Mouse (Mus musculus): Measurements from ENCODE around the gene Pcbd2.
"Not testable (repeated sequence)": the region's sequence is repeated elsewhere in the genome, so short reads cannot be mapped to it uniquely, and the experiment has no call there.

The Pcbd2 gene

GRCm38 (mm10) chr13:55727120-55727838, at the start of gene Pcbd2:
Gene Pcbd2, plus strand, starts transcription at chr13:55727368.
- peak; percentile 85 for DNase-seq

GRCm38 (mm10) chr13:55682201-55682600, 45.0 kb upstream of the Pcbd2 start:
- DNase-seq = no peak

- DNase-seq = no peak
These were observed 43.6 kb upstream of the Pcbd2 start for GRCm38 (mm10) chr13:55683581-55683980.

GRCm38 (mm10) chr13:55686107-55686633, 41.0 kb upstream of the Pcbd2 start:
- no peak for DNase-seq

GRCm38 (mm10) chr13:55687927-55688602, 39.1 kb upstream of the Pcbd2 start:
- no peak for DNase-seq

GRCm38 (mm10) chr13:55692535-55693242, 34.5 kb upstream of the Pcbd2 start, which contains the start of gene B230219D22Rik:
Gene B230219D22Rik, plus strand, starts transcription at chr13:55693124.
- peak; percentile 94 for DNase-seq

- DNase-seq = no peak
These were observed 33.9 kb upstream of the Pcbd2 start for GRCm38 (mm10) chr13:55693243-55693721.

GRCm38 (mm10) chr13:55694110-55694509, 33.1 kb upstream of the Pcbd2 start:
- DNase-seq = no peak

GRCm38 (mm10) chr13:55695989-55696388, 31.2 kb upstream of the Pcbd2 start:
- DNase-seq = not testable (repeated sequence)

- DNase-seq = no peak
These were observed 22.9 kb upstream of the Pcbd2 start for GRCm38 (mm10) chr13:55704301-55704700.

GRCm38 (mm10) chr13:55712846-55713245, 14.3 kb upstream of the Pcbd2 start:
- DNase-seq = no peak

- DNase-seq = peak; percentile 91
These were observed 12.5 kb upstream of the Pcbd2 start, which contains the start of gene Txndc15 for GRCm38 (mm10) chr13:55714501-55715166. Gene Txndc15, plus strand, starts transcription at chr13:55714650.

GRCm38 (mm10) chr13:55715167-55715512, 12.0 kb upstream of the Pcbd2 start:
- DNase-seq = no peak

- DNase-seq = no peak
These were observed 11.2 kb upstream of the Pcbd2 start for GRCm38 (mm10) chr13:55715908-55716510.

- peak; percentile 71 for DNase-seq
These were observed 5.7 kb upstream of the Pcbd2 start for GRCm38 (mm10) chr13:55721516-55721915.

- DNase-seq = no peak
These were observed 5.2 kb upstream of the Pcbd2 start for GRCm38 (mm10) chr13:55721995-55722394.

- peak; percentile 42 for DNase-seq
These were observed 509 bp upstream of the Pcbd2 start for GRCm38 (mm10) chr13:55726598-55727119.

- peak; percentile 67 for DNase-seq
These were observed 671 bp downstream of the Pcbd2 start for GRCm38 (mm10) chr13:55727839-55728238.

- DNase-seq = no peak
These were observed 3.5 kb downstream of the Pcbd2 start for GRCm38 (mm10) chr13:55730716-55731115.

GRCm38 (mm10) chr13:55732121-55732520, 5.0 kb downstream of the Pcbd2 start:
- DNase-seq = no peak

- no peak for DNase-seq
These were observed 6.7 kb downstream of the Pcbd2 start for GRCm38 (mm10) chr13:55733628-55734502.
